Mouse (Mus musculus): ENCODE data around the gene Col4a2.

GRCm38 (mm10) chr8:11447910-11448570, 135.4 kb downstream of the Col4a2 start:
- no peak for TF ChIP-seq CTCF (IDR thresholded peaks at IDR 0.05)
- no peak for TF ChIP-seq EP300 (IDR thresholded peaks at IDR 0.05)
